Mouse (Mus musculus) bone marrow macrophage, adult 2 months (primary cell): ENCODE measurements around the gene Irf2. TPM values are rescaled to one million over a fixed set of nuclear protein-coding genes. Genes with fewer than 3 reads are reported as not detected.

Experiments used
- H3K27ac ChIP-seq: 2 replicates; pipeline ENCODE4 v1.5.1; 2012; ENCODE audit warnings: low read depth, low read length; ENCODE audit not compliant: insufficient read depth
- H3K4me1 ChIP-seq: 2 replicates; pipeline ENCODE4 v1.6.1; 2012; ENCODE audit warnings: low read length; ENCODE audit not compliant: control insufficient read depth, insufficient read depth
- H3K4me3 ChIP-seq: 2 replicates; pipeline ENCODE4 v1.5.1; 2012; ENCODE audit warnings: mild to moderate bottlenecking, low read length, moderate library complexity; ENCODE audit not compliant: insufficient read depth
- CTCF ChIP-seq: IDR thresholded peaks from 2 replicates; pipeline ENCODE4 v1.5.1; 2012; ENCODE audit warnings: low read depth, mild to moderate bottlenecking, low read length, moderate library complexity
- POLR2A ChIP-seq: IDR thresholded peaks from 2 replicates; pipeline ENCODE4 v1.6.1; 2012; ENCODE audit warnings: mild to moderate bottlenecking, low read depth, low read length, borderline replicate concordance
- polyA plus RNA-seq: library from polyadenylated mRNA; stranded (reverse); fragments of >200 nt; gene quantifications from 2 replicates; pipeline ENCODE4 v1.2.4, GENCODE M21; 2012; ENCODE audit not compliant: missing spikeins, insufficient read depth, insufficient read length

The Irf2 gene
- polyA plus RNA-seq, 1 experiment: 110 TPM

GRCm38 (mm10) chr8:46881755-46882419, 142.4 kb downstream of the Irf2 start:
- H3K4me1 ChIP-seq: peaks cover 59% of the 10 kb centered on the region
- TF ChIP-seq POLR2A (no peak), CTCF (no peak)
- no peak overlapping the region for H3K4me3 ChIP-seq
- H3K27ac ChIP-seq: peak overlapping the region; percentile 82

DNA sequence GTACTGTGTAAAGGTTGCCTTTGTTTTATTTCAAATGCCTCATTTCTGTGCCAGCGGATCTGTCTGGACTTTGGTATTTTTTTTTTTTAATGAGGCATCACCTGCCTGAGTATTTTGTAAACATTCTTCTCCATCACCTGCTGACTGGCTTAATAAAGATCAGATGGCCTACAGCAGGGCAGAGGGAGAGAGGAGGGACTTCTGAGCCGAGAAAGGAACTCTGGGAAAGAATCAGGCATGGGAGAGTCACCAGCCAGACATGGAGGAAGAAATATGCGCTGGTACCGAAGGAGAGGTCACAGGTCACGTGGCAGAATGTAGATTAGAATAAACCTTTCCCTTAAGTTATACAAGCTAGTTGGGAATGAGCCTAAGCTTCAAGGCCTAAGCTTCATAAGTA, 143.2 kb downstream of the Irf2 start:
- peak overlapping the region; percentile 27 for H3K27ac ChIP-seq

DNA sequence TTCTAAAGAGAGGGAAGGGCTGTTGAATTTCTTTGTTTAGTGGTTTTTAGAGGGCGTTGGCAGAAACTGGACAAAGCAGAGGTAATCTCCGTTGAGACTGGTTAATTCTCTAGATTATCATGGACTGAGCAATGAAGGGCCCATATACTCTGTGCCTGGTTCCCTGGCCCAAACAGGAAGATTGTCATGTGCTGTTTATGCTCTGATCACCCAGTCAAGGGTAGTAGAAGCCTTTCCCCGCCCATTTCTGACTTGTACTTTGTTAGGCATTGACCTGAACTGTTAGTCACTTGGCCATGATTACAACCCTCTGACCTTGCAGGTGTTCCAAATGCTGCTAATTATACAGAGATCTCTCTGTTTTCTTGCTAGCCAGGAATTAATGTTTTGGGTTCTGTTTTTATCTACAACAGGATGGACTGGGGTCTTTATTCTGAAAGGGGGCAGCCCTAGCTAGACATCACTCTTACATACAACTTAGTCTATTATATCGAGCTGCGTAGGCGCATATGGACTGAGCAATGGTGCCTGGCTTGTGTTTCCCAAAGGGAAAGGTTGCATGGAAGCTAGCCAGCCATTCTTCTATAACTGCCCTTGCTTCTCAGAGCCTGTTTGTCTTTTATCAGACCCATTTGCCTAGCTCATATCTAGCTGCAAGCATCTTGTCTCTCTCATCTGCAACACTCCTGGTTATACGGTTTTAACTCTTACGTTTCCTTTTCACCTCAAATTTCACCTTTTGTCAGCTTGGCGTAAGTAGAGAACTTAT, 143.9 kb downstream of the Irf2 start:
- TF ChIP-seq POLR2A (no peak), CTCF (no peak)
- Histone ChIP-seq H3K4me3 (no peak overlapping the region), H3K4me1 (peaks cover 64% of the 10 kb centered on the region), H3K27ac (peak overlapping the region; percentile 27)

More for the DNA sequence above, 143.2 kb downstream of the Irf2 start:
- Histone ChIP-seq H3K4me1 (peaks cover 62% of the 10 kb centered on the region), H3K4me3 (no peak overlapping the region)
- no peak for TF ChIP-seq POLR2A
- TF ChIP-seq CTCF: no peak

DNA sequence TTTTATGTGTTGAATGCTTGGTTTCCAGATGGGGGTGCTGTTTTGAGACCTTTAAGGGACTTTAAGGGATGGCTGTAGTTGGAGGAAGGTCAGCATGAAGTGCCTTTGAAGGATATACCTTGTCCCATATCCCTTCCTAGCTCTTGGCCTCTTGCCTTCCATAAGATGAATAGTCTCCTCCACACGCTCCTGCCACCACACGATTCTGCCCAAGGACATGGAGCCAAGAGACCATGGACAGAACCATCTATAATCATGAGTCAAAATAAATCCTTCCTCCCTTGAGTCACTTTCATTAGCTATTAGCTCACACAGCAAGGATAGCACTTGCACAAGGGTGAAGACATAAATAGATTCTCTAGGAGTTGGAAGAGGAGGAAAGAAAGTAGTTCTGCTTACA, 146.3 kb downstream of the Irf2 start:
- no peak overlapping the region for H3K4me3 ChIP-seq
- TF ChIP-seq CTCF (no peak), POLR2A (no peak)
- peaks cover 79% of the 10 kb centered on the region for H3K4me1 ChIP-seq
- H3K27ac ChIP-seq: peak overlapping the region; percentile 97

GRCm38 (mm10) chr8:46886216-46886615, 146.7 kb downstream of the Irf2 start:
- Histone ChIP-seq H3K4me3 (no peak overlapping the region), H3K4me1 (peaks cover 78% of the 10 kb centered on the region), H3K27ac (peak overlapping the region; percentile 100)
- TF ChIP-seq POLR2A: no peak
- TF ChIP-seq CTCF: no peak

DNA sequence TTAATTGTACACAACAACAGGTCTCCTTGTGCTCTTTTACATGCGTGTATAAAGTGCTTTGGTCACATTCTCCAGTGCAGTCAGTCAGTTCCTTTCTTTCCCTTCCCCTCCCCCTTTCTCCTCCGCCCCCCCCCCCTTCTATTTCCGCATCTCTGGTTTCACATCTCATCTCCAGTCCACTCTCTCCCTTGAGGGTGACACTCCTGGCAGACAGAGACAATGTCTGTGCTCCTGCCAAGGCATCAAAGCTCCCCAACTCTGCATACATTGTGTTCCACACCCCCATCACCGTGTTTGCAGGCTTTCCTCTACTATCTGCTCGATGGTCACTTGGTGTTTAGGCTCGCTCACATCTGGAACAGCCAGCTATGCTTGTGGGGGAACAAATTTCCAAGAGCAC, 147.9 kb downstream of the Irf2 start:
- Histone ChIP-seq H3K4me3 (no peak overlapping the region), H3K4me1 (peaks cover 82% of the 10 kb centered on the region), H3K27ac (peak overlapping the region; percentile 100)
- no peak for TF ChIP-seq CTCF
- no peak for TF ChIP-seq POLR2A

- Histone ChIP-seq H3K27ac (peak overlapping the region; percentile 100), H3K4me1 (peaks cover 78% of the 10 kb centered on the region), H3K4me3 (no peak overlapping the region)
- TF ChIP-seq CTCF: no peak
- no peak for TF ChIP-seq POLR2A
Measured at GRCm38 (mm10) chr8:46888575-46888974, 149.0 kb downstream of the Irf2 start.

GRCm38 (mm10) chr8:46890241-46890640, 150.7 kb downstream of the Irf2 start:
- Histone ChIP-seq H3K4me3 (peak overlapping the region; percentile 27), H3K4me1 (peaks cover 84% of the 10 kb centered on the region), H3K27ac (peak overlapping the region; percentile 100)
- no peak for TF ChIP-seq CTCF
- TF ChIP-seq POLR2A: no peak

GRCm38 (mm10) chr8:46892511-46893273, 153.2 kb downstream of the Irf2 start:
- TF ChIP-seq CTCF: no peak
- TF ChIP-seq POLR2A: no peak
- peaks cover 83% of the 10 kb centered on the region for H3K4me1 ChIP-seq
- H3K27ac ChIP-seq: peak overlapping the region; percentile 93
- H3K4me3 ChIP-seq: no peak overlapping the region
